Mouse (Mus musculus): ENCODE results near the gene Bcl9l. TPM values are rescaled to one million over a fixed set of nuclear protein-coding genes. Genes with fewer than 3 reads are reported as not detected.

The Bcl9l gene
- total and polyA plus RNA-seq, 2 experiments from 2014 or later: 10.4 to 61.1 TPM

GRCm38 (mm10) chr9:44485105-44485515, 2.5 kb downstream of the Bcl9l start:
- Histone ChIP-seq H3K9ac (replicated peaks; ENCODE audit: low read length, poor library complexity, severe bottlenecking) (peak overlapping the region; percentile 98), H3K9me3 (ENCODE audit: low read length) (no peaks in the 10 kb centered on the region), H3K27me3 (ENCODE audit: insufficient read depth, low read length) (no peaks in the 10 kb centered on the region), H3K27ac (ENCODE audit: low read depth, low read length) (no peak overlapping the region; the same call in 1 of the 2 replicates), H3K36me3 (ENCODE audit: insufficient read depth, low read length) (no peaks in the 10 kb centered on the region), H3K4me3 (ENCODE audit: low read depth, low read length) (peak overlapping the region; percentile 98), H3K4me2 (ENCODE audit: low read depth, low read length, poor library complexity, severe bottlenecking) (peak overlapping the region; percentile 99), H3K4me1 (ENCODE audit: insufficient read depth, low read length) (peaks cover 56% of the 10 kb centered on the region)
- no peak for ATAC-seq (ENCODE audit: low FRiP score)
- DNase-seq (ENCODE audit: low spot score): no peak
- no peak for TF ChIP-seq CTCF (IDR thresholded peaks at IDR 0.05)
- WGBS: 36% methylated on average over 6 of the region's 6 CpGs

- Histone ChIP-seq H3K9me3 (ENCODE audit: low read length) (no peaks in the 10 kb centered on the region), H3K4me1 (ENCODE audit: insufficient read depth, low read length) (peaks cover 61% of the 10 kb centered on the region), H3K36me3 (ENCODE audit: insufficient read depth, low read length) (no peaks in the 10 kb centered on the region), H3K27ac (ENCODE audit: low read depth, low read length) (no peak overlapping the region), H3K27me3 (ENCODE audit: insufficient read depth, low read length) (no peaks in the 10 kb centered on the region), H3K4me3 (ENCODE audit: low read depth, low read length) (peak overlapping the region; percentile 98), H3K4me2 (ENCODE audit: low read depth, low read length, poor library complexity, severe bottlenecking) (peak overlapping the region; percentile 99), H3K9ac (replicated peaks; ENCODE audit: low read length, poor library complexity, severe bottlenecking) (peak overlapping the region; percentile 98)
- WGBS: 25% methylated on average over 14 of the region's 14 CpGs
- no peak for DNase-seq (ENCODE audit: low spot score)
- TF ChIP-seq CTCF (IDR thresholded peaks at IDR 0.05): no peak
- no peak for ATAC-seq (ENCODE audit: low FRiP score)
These were observed 3.0 kb downstream of the Bcl9l start for GRCm38 (mm10) chr9:44485516-44486161.

GRCm38 (mm10) chr9:44486335-44486734, 3.7 kb downstream of the Bcl9l start:
- peaks cover 63% of the 10 kb centered on the region for H3K4me1 ChIP-seq (ENCODE audit: insufficient read depth, low read length)
- H3K9ac ChIP-seq (replicated peaks; ENCODE audit: low read length, poor library complexity, severe bottlenecking): peak overlapping the region; percentile 42
- H3K36me3 ChIP-seq (ENCODE audit: insufficient read depth, low read length): no peaks in the 10 kb centered on the region
- 0 out of 2 replicates have a peak overlapping the region, but pooled peaks have one; percentile 9 for H3K27ac ChIP-seq (ENCODE audit: low read depth, low read length)
- H3K4me2 ChIP-seq (ENCODE audit: low read depth, low read length, poor library complexity, severe bottlenecking): peak overlapping the region; percentile 99
- ATAC-seq (ENCODE audit: low FRiP score) (no peak), DNase-seq (ENCODE audit: low spot score) (no peak)
- no peaks in the 10 kb centered on the region for H3K9me3 ChIP-seq (ENCODE audit: low read length)
- 13% methylated on average over 3 of the region's 3 CpGs for WGBS
- TF ChIP-seq CTCF (IDR thresholded peaks at IDR 0.05): no peak
- no peaks in the 10 kb centered on the region for H3K27me3 ChIP-seq (ENCODE audit: insufficient read depth, low read length)
- peak overlapping the region; percentile 98; the same call in 1 of the 2 replicates for H3K4me3 ChIP-seq (ENCODE audit: low read depth, low read length)

- ATAC-seq (ENCODE audit: low FRiP score) (no peak), DNase-seq (ENCODE audit: low spot score) (no peak)
- Histone ChIP-seq H3K4me3 (ENCODE audit: low read depth, low read length) (peak overlapping the region; percentile 98; the same call in 1 of the 2 replicates), H3K36me3 (ENCODE audit: insufficient read depth, low read length) (no peaks in the 10 kb centered on the region), H3K27me3 (ENCODE audit: insufficient read depth, low read length) (no peaks in the 10 kb centered on the region), H3K9ac (replicated peaks; ENCODE audit: low read length, poor library complexity, severe bottlenecking) (peak overlapping the region; percentile 42), H3K9me3 (ENCODE audit: low read length) (no peaks in the 10 kb centered on the region), H3K4me2 (ENCODE audit: low read depth, low read length, poor library complexity, severe bottlenecking) (peak overlapping the region; percentile 99), H3K4me1 (ENCODE audit: insufficient read depth, low read length) (peaks cover 60% of the 10 kb centered on the region), H3K27ac (ENCODE audit: low read depth, low read length) (0 out of 2 replicates have a peak overlapping the region, but pooled peaks have one; percentile 9)
- no peak for TF ChIP-seq CTCF (IDR thresholded peaks at IDR 0.05)
- WGBS: 14% methylated on average over 15 of the region's 15 CpGs
These were observed 4.3 kb downstream of the Bcl9l start for GRCm38 (mm10) chr9:44486741-44487421.

- TF ChIP-seq CTCF (IDR thresholded peaks at IDR 0.05): no peak
- WGBS: 12% methylated on average over 7 of the region's 7 CpGs
- Histone ChIP-seq H3K27me3 (ENCODE audit: insufficient read depth, low read length) (no peaks in the 10 kb centered on the region), H3K9me3 (ENCODE audit: low read length) (no peaks in the 10 kb centered on the region), H3K9ac (replicated peaks; ENCODE audit: low read length, poor library complexity, severe bottlenecking) (no peak overlapping the region), H3K4me1 (ENCODE audit: insufficient read depth, low read length) (peaks cover 60% of the 10 kb centered on the region), H3K4me3 (ENCODE audit: low read depth, low read length) (peak overlapping the region; percentile 98; the same call in 1 of the 2 replicates), H3K4me2 (ENCODE audit: low read depth, low read length, poor library complexity, severe bottlenecking) (peak overlapping the region; percentile 99), H3K27ac (ENCODE audit: low read depth, low read length) (peak overlapping the region; percentile 55), H3K36me3 (ENCODE audit: insufficient read depth, low read length) (no peaks in the 10 kb centered on the region)
- no peak for DNase-seq (ENCODE audit: low spot score)
- no peak for ATAC-seq (ENCODE audit: low FRiP score)
These were observed 4.8 kb downstream of the Bcl9l start for GRCm38 (mm10) chr9:44487441-44487840.

GRCm38 (mm10) chr9:44488416-44488815, 5.8 kb downstream of the Bcl9l start:
- Histone ChIP-seq H3K4me2 (ENCODE audit: low read depth, low read length, poor library complexity, severe bottlenecking) (peak overlapping the region; percentile 99), H3K27me3 (ENCODE audit: insufficient read depth, low read length) (no peaks in the 10 kb centered on the region), H3K9me3 (ENCODE audit: low read length) (no peaks in the 10 kb centered on the region), H3K9ac (replicated peaks; ENCODE audit: low read length, poor library complexity, severe bottlenecking) (no peak overlapping the region), H3K4me1 (ENCODE audit: insufficient read depth, low read length) (peaks cover 65% of the 10 kb centered on the region), H3K27ac (ENCODE audit: low read depth, low read length) (peak overlapping the region; percentile 55), H3K36me3 (ENCODE audit: insufficient read depth, low read length) (no peaks in the 10 kb centered on the region), H3K4me3 (ENCODE audit: low read depth, low read length) (no peak overlapping the region)
- DNase-seq (ENCODE audit: low spot score) (no peak), ATAC-seq (ENCODE audit: low FRiP score) (no peak)
- 16% methylated on average over 8 of the region's 8 CpGs for WGBS
- no peak for TF ChIP-seq CTCF (IDR thresholded peaks at IDR 0.05)

All from midbrain, postnatal 0 days (tissue).